Mouse (Mus musculus): Measurements from ENCODE around the gene Dnaic1. TPM values are rescaled to one million over a fixed set of nuclear protein-coding genes. Genes with fewer than 3 reads are reported as not detected.
A peak's percentile ranks its signal among the peaks of the same experiment; 100 is the strongest.

The Dnaic1 gene
- polyA plus RNA-seq (2015; fragmentation: Nextera tagmentation; extraction: Ambion mirVana), result 3.3 and 3.5 TPM in 2 replicates

DNA sequence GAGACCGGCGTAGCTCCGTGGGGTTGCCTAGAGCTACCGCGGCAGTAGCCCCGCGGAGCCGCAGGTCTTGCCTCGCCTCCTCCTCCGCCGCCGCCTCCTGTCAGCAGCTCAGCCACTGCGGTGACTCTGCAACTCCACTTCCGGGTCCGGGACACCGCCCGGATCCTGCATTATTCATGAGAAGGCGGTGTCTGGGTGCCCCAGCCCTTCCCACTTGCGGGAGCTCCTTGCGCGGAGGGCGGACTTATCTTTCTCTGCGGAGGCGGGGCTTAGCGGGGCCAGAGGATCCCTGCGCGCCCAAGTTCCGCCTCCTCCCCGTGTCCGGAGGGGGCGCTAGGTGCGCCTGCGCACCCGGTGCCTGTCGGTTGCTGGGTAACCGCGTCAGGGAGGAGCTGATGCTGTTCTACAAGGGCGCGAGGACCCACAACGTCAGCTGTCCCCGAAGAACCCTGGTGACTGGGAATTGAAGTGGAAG is at the start of gene Dnaic1, which contains the start of gene Fam219a:
Gene Dnaic1, plus strand, starts transcription at position 365 of the 475 bp plus-strand sequence.
Gene Fam219a, minus strand, starts transcription at position 128 of the 475 bp plus-strand sequence.
- ATAC-seq (replicated peaks), result peak; percentile 97
- Histone ChIP-seq H3K27ac (peak within 1 kb of the TSS; percentile 91), H3K9me3 (no peaks in the 10 kb centered on the region), H3K4me3 (peak within 1 kb of the TSS; percentile 85), H3K9ac (peak within 1 kb of the TSS; percentile 86), H3K4me1 (peaks cover 33% of the 10 kb centered on the region), H3K36me3 (replicated peaks) (no peaks in the 10 kb centered on the region), H3K27me3 (replicated peaks) (peaks cover 4% of the 10 kb centered on the region; the same call in 1 of the 2 replicates), H3K4me2 (peak within 1 kb of the TSS; percentile 76)
- WGBS, result 1% methylated on average over 41 of the region's 41 CpGs

DNA sequence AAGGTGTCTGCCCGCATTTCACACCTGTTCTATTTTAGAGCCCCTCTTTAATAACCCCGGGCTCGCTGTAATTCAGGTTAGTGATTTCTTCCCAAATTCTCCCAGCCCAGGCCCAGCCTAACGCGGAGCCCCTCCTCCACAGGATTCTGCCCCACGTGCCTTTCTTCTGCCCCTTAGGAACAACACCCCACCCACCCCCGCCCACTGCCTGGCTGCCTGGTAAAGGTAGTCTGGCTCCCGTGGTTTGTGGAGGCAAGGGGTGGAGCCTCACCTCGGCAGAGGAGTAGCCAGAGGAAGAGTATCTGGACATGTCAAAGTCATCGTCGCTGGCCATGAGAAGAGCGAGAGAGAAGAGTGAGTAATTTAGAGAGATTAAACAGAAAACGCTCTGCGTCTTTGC is 48.9 kb upstream of the Dnaic1 start:
- Histone ChIP-seq H3K4me1 (no peaks in the 10 kb centered on the region), H3K9me3 (no peaks in the 10 kb centered on the region), H3K27me3 (replicated peaks) (no peaks in the 10 kb centered on the region), H3K36me3 (replicated peaks) (0 out of 2 replicates have a peak, but pooled peaks cover 2% of the 10 kb centered on the region), H3K4me3 (no peak overlapping the region), H3K9ac (no peak overlapping the region), H3K4me2 (no peak overlapping the region), H3K27ac (no peak overlapping the region)
- ATAC-seq (replicated peaks), result no peak
- 50% methylated on average over 14 of the region's 14 CpGs for WGBS

DNA sequence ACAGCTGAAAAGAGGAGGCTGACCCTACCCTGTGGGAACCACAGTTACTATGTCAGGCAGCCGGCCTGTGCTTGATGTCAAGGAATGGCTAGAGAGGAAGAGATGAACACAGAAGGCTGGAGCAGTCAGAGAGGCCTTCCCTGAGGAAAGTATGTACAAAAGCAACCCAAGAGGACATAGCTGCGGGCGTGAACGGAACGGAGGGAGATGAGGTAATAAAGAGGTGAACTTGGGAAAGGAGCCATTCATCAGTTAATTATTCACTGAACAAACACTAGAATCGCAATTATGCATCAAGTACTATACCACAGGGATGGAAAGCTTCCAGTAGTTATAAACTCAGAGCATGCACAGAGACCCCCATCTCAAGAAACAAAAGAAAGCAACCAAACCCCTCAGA is 47.4 kb upstream of the Dnaic1 start:
- Histone ChIP-seq H3K4me3 (no peak overlapping the region), H3K9me3 (no peaks in the 10 kb centered on the region), H3K27me3 (replicated peaks) (no peaks in the 10 kb centered on the region), H3K9ac (no peak overlapping the region), H3K36me3 (replicated peaks) (0 out of 2 replicates have a peak, but pooled peaks cover 2% of the 10 kb centered on the region), H3K4me2 (no peak overlapping the region), H3K4me1 (peaks cover 13% of the 10 kb centered on the region), H3K27ac (no peak overlapping the region)
- WGBS, result 70% methylated on average over 6 of the region's 6 CpGs
- ATAC-seq (replicated peaks), result no peak

DNA sequence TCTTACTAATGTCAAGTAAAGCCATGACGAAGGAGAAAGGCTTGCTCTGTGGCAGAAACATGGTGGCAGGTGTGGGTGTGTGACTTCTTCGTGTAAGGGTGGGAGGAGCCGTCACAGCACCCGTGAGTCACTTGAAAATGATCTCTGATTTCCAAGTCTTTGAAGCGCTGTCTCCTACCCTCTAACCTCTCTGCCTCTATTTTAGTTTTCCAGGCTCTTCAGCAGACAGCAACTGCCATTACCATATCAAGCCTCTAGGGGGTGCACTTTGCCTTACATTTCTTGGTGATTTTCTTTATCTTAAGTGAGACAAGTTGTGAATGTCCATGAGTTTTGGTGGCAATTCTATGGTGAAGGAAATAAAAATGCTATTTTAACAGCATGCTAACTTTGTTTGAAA is 46.8 kb upstream of the Dnaic1 start:
- WGBS, result 51% methylated on average over 5 of the region's 5 CpGs

DNA sequence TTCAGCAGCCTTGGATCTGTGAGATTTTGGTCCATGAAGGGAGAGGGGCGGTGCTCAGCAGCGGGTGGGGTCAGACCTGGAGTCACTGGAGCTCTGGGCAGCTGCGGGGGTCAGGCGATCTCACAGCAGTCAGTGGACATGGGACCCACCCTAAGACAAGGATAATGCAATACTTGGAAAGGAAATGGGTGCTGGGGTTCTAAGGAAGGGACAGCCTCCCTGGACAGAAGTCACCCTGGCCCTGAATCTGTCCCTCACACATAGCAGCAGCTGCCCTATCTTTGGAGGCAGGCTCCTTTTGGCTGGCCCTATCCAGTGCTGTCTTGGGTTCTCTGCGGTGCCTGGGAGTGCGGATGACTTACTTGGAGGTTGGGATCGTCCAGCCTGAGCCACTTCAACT is 45.7 kb upstream of the Dnaic1 start:
- Histone ChIP-seq H3K9me3 (no peaks in the 10 kb centered on the region), H3K9ac (no peak overlapping the region), H3K36me3 (replicated peaks) (0 out of 2 replicates have a peak, but pooled peaks cover 2% of the 10 kb centered on the region), H3K4me3 (no peak overlapping the region), H3K27me3 (replicated peaks) (no peaks in the 10 kb centered on the region), H3K27ac (no peak overlapping the region), H3K4me2 (no peak overlapping the region), H3K4me1 (peaks cover 30% of the 10 kb centered on the region)
- 81% methylated on average over 7 of the region's 7 CpGs for WGBS
- ATAC-seq (replicated peaks), result no peak

More for the DNA sequence above, 46.8 kb upstream of the Dnaic1 start:
- H3K9me3 ChIP-seq, result no peaks in the 10 kb centered on the region
- no peak overlapping the region for H3K27ac ChIP-seq
- H3K9ac ChIP-seq, result no peak overlapping the region
- 0 out of 2 replicates have a peak, but pooled peaks cover 2% of the 10 kb centered on the region for H3K36me3 ChIP-seq (replicated peaks)
- no peaks in the 10 kb centered on the region for H3K27me3 ChIP-seq (replicated peaks)
- no peak for ATAC-seq (replicated peaks)
- no peak overlapping the region for H3K4me3 ChIP-seq
- H3K4me2 ChIP-seq, result no peak overlapping the region
- peaks cover 20% of the 10 kb centered on the region for H3K4me1 ChIP-seq

DNA sequence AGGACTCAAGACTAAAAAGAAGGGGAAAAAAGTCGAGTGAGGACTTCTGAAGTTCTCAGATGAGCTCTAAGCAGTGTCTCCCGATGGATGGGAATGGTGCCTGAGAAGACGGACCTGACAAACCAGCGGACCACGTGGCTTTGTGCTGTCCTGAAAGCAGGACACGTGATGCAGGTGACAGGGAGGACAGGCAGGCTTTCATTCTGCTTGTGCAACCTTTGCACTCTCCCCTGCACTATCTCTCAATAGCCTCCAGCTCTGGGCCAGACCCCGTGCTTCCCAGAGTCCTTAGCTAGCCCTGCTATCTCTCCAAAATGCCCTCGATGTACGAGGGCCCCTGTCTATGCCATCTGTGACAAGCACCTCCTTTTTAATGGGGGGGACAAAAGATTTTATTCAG is 44.7 kb upstream of the Dnaic1 start:
- 74% methylated on average over 9 of the region's 9 CpGs for WGBS
- Histone ChIP-seq H3K27ac (no peak overlapping the region), H3K4me1 (peaks cover 34% of the 10 kb centered on the region), H3K4me3 (no peak overlapping the region), H3K9me3 (no peaks in the 10 kb centered on the region), H3K27me3 (replicated peaks) (no peaks in the 10 kb centered on the region), H3K4me2 (no peak overlapping the region), H3K9ac (no peak overlapping the region), H3K36me3 (replicated peaks) (no peaks in the 10 kb centered on the region)
- no peak for ATAC-seq (replicated peaks)

DNA sequence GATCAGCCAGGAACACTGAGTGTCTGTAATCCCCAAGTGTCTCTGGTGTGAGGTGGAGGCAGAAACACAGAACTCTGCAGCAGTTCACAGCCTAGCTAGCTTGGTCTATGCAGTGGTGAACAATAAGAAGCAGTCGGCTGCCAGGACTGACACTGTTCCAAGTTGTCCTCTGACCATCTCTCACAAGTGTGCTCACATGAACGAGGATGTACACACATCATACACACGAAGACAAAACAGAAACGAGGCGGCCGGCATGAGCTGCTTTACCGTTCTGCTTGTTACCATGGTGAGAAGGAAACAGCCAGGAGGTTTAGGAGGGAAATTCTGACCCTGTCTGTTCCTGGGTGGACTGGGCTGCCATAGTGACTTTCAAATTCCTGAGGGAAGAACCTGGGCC is 43.0 kb upstream of the Dnaic1 start:
- ATAC-seq (replicated peaks), result peak; percentile 16; the same call in 1 of the 2 replicates
- Histone ChIP-seq H3K4me1 (peaks cover 36% of the 10 kb centered on the region), H3K9ac (no peak overlapping the region), H3K27me3 (replicated peaks) (no peaks in the 10 kb centered on the region), H3K9me3 (no peaks in the 10 kb centered on the region), H3K4me3 (no peak overlapping the region), H3K27ac (peak overlapping the region; percentile 59), H3K4me2 (no peak overlapping the region), H3K36me3 (replicated peaks) (no peaks in the 10 kb centered on the region)
- 8% methylated on average over 7 of the region's 7 CpGs for WGBS

DNA sequence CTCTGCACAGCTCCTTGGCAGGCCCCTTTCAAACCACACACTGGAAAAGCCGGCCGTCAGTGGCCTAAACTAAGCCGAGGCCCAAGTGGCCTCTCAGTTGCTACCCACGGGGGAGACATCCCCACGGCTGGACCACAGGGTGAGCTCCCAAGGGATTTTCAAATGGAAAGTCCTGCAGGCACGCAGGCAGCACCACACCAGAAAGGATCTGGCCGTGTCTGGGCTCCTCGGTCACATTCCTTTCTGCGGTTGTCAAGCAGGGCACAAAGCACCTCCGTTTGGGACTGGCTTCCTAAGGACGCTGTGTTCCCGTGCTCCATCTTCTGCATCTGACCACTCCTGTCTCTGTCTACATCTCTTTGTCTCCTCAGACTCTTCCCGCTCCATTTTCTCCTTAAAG is 42.5 kb upstream of the Dnaic1 start:
- no peaks in the 10 kb centered on the region for H3K9me3 ChIP-seq
- H3K4me2 ChIP-seq, result peak overlapping the region; percentile 2; the same call in 1 of the 2 replicates
- H3K4me3 ChIP-seq, result no peak overlapping the region
- no peaks in the 10 kb centered on the region for H3K27me3 ChIP-seq (replicated peaks)
- ATAC-seq (replicated peaks), result peak; percentile 12; the same call in 1 of the 2 replicates
- H3K4me1 ChIP-seq, result peaks cover 36% of the 10 kb centered on the region
- H3K27ac ChIP-seq, result peak overlapping the region; percentile 59
- WGBS, result 6% methylated on average over 13 of the region's 13 CpGs
- H3K36me3 ChIP-seq (replicated peaks), result no peaks in the 10 kb centered on the region
- no peak overlapping the region for H3K9ac ChIP-seq

DNA sequence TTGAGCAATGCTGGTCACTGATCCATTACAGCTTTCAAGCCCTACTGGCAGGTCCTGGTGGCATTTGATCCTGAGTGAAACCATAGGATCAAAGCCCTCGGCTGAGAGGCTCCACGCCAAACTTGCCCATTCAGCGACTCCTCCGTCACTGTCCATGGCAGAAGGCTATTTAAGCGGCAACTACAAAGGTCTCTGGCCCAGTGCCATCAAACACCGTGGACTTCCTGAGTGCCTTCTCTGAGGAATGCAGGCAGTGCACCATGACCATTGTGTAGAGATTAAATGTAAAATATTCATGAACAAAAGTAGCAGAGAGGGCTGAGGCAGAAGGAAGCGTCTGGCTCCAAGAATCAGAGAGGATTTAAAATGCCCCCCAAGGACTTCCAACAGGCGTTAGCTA is 41.6 kb upstream of the Dnaic1 start:
- 7% methylated on average over 8 of the region's 8 CpGs for WGBS
- Histone ChIP-seq H3K4me1 (peaks cover 36% of the 10 kb centered on the region), H3K27ac (peak overlapping the region; percentile 59), H3K9me3 (no peaks in the 10 kb centered on the region), H3K9ac (no peak overlapping the region), H3K36me3 (replicated peaks) (no peaks in the 10 kb centered on the region), H3K4me2 (0 out of 2 replicates have a peak overlapping the region, but pooled peaks have one; percentile 0), H3K27me3 (replicated peaks) (no peaks in the 10 kb centered on the region), H3K4me3 (no peak overlapping the region)
- peak; percentile 53 for ATAC-seq (replicated peaks)

DNA sequence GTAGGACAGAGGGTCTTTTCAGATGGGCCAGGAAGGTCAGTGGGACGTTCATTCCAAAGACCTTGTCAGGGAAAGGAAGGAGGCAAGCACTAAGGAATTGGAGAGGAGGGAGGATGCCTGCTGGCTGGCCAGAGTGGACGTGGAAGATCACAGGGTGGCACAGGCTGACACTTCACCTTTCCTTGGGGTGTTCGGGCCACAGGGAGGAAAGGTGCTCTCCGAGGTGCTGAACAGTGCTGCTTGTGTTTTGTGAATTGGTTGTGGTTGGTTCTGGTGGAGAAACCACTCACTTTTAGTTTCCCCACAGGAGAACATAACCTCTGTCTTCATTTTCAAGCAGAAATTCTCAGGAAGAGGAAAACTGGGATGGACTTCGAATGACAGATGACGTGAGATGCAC is 37.2 kb upstream of the Dnaic1 start:
- no peaks in the 10 kb centered on the region for H3K36me3 ChIP-seq (replicated peaks)
- no peaks in the 10 kb centered on the region for H3K9me3 ChIP-seq
- H3K4me2 ChIP-seq, result no peak overlapping the region
- H3K27me3 ChIP-seq (replicated peaks), result no peaks in the 10 kb centered on the region
- WGBS, result 44% methylated on average over 6 of the region's 6 CpGs
- no peak overlapping the region for H3K27ac ChIP-seq
- no peak overlapping the region for H3K4me3 ChIP-seq
- H3K4me1 ChIP-seq, result peaks cover 24% of the 10 kb centered on the region
- no peak overlapping the region for H3K9ac ChIP-seq
- no peak for ATAC-seq (replicated peaks)

DNA sequence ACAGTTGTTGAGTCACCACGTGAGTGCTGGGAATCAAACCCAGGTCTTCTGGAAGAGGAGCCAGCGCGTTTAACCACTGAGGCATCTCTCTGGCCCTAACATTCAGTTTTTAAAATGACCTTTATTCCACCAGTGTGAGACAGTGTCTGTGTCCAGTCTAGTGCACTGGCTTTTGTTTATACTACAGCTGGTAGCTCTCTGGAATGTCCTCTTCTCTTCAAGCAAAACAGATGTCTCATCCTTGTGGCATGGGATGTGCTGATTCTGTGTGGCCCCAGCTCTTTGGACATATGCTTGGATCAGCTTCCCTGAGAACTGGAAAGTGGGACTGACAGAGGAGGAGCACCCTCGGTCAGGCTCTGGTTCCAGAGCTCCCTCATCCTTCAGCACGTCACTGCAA is 34.7 kb upstream of the Dnaic1 start:
- ATAC-seq (replicated peaks), result no peak
- H3K4me3 ChIP-seq, result no peak overlapping the region
- H3K27me3 ChIP-seq (replicated peaks), result no peaks in the 10 kb centered on the region
- H3K9me3 ChIP-seq, result no peaks in the 10 kb centered on the region
- 84% methylated on average over 5 of the region's 5 CpGs for WGBS
- peaks cover 6% of the 10 kb centered on the region; the same call in 1 of the 2 replicates for H3K4me1 ChIP-seq
- no peaks in the 10 kb centered on the region for H3K36me3 ChIP-seq (replicated peaks)
- H3K27ac ChIP-seq, result no peak overlapping the region
- no peak overlapping the region for H3K4me2 ChIP-seq
- H3K9ac ChIP-seq, result no peak overlapping the region

DNA sequence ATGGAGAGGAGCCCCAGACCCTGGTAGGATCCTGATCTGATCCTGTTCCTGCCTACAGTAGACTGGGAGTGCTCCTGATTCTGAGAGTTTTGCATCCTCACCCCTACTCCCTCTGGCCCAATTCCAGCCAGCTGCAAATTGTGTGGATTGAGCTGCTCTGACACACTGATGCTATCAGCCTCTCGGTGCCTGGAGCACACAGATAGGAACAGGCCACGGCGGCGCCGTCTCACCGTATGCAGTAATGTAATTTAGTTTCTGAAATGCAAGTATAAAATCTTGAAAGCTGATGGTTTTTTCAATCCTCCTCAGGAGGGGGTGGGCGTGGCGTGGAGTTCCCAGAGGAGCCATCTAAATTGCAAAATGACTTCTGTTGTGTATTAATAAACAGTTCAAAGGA is 27.4 kb upstream of the Dnaic1 start:
- Histone ChIP-seq H3K27ac (peak overlapping the region; percentile 64; the same call in 1 of the 2 replicates), H3K9me3 (no peaks in the 10 kb centered on the region), H3K9ac (no peak overlapping the region), H3K27me3 (replicated peaks) (no peaks in the 10 kb centered on the region), H3K4me1 (peaks cover 26% of the 10 kb centered on the region), H3K4me3 (no peak overlapping the region), H3K36me3 (replicated peaks) (no peaks in the 10 kb centered on the region), H3K4me2 (no peak overlapping the region)
- WGBS, result 69% methylated on average over 8 of the region's 8 CpGs
- ATAC-seq (replicated peaks), result peak; percentile 37

DNA sequence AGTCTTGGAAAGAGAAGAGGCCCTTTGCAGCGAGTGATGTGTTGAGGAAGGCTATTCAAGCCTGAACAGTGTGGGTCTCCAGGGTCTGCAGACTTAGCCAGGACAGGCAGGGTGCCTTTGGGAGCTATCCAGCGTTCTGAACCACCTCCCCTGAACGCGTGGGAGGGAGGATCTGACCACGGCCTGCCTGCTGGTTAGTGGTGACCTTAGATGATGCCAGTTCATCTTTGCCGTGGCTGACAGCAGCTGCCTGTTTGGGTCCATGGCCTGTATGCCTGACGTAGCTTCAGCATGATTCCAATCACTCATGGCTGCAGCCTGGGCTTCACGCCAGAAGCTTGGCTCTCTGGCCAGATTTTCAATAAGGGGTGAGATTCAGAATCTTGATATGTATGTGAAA is 23.6 kb upstream of the Dnaic1 start:
- H3K4me2 ChIP-seq, result no peak overlapping the region
- H3K27ac ChIP-seq, result no peak overlapping the region
- H3K27me3 ChIP-seq (replicated peaks), result no peaks in the 10 kb centered on the region
- H3K9me3 ChIP-seq, result no peaks in the 10 kb centered on the region
- H3K4me3 ChIP-seq, result no peak overlapping the region
- no peaks in the 10 kb centered on the region for H3K36me3 ChIP-seq (replicated peaks)
- peaks cover 29% of the 10 kb centered on the region for H3K4me1 ChIP-seq
- WGBS, result 18% methylated on average over 8 of the region's 8 CpGs
- no peak overlapping the region for H3K9ac ChIP-seq
- no peak for ATAC-seq (replicated peaks)
